Comparison of ENCODE assay signal across 6 mouse cellular contexts in the genomic region with DNA sequence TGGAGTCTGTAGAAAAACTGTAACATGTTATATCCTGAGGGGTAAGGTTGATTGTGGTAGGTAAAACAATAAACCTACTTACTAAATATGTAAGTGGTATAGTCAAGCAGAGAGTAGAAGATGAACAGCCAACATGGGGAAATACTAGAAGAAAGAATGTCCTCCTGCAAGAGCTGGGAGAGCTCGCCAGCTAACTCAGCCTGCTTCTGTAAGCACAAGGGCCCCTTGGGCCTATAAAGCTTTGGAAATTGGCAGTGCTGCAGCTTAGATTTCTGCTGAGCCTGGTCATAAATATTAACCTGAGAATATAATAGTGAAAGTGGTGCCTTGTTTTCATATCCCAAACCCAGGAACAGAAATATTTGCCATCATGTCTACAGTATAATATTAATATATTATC.
DNase-seq lines count a peak whose midpoint lies in the region; ATAC-seq and TF ChIP-seq lines count a peak whose summit lies in the region.
"Not testable (repeated sequence)": the region's sequence is repeated elsewhere in the genome, so short reads cannot be mapped to it uniquely, and the experiment has no call there.

No protein-coding gene starts in this region.

- TF ChIP-seq POLR2A in limb, embryonic 14.5 days (IDR thresholded peaks at IDR 0.05; ENCODE audit: borderline replicate concordance, extremely low read depth, insufficient read depth, insufficient read length) = not testable (repeated sequence)

- peak overlapping the region; percentile 17; the same call in 1 of the 2 replicates for H3K27ac ChIP-seq in limb, embryonic 12.5 days
- not testable (repeated sequence) for H3K27ac ChIP-seq in limb, embryonic 14.5 days (replicated peaks; ENCODE audit: low read depth, low read length)

- not testable (repeated sequence) for H3K9ac ChIP-seq in limb, embryonic 12.5 days (replicated peaks); limb, embryonic 14.5 days (ENCODE audit: low read depth, low read length, severe bottlenecking)

- not testable (repeated sequence) for H3K4me2 ChIP-seq in limb, embryonic 12.5 days; limb, embryonic 14.5 days (replicated peaks; ENCODE audit: low read depth, low read length, severe bottlenecking)

- peaks cover 16% of the 10 kb centered on the region for H3K4me1 ChIP-seq in limb, embryonic 12.5 days (replicated peaks)
- H3K4me1 ChIP-seq in limb, embryonic 14.5 days (ENCODE audit: control insufficient read depth, insufficient read depth, low read length) = peaks cover 13% of the 10 kb centered on the region

- H3K27me3 ChIP-seq in limb, embryonic 12.5 days; limb, embryonic 14.5 days (ENCODE audit: control insufficient read depth, insufficient read depth, low read length): not testable (repeated sequence)

- DNase-seq in adrenal gland, postnatal 14 days = peak; percentile 48
- DNase-seq in gastrocnemius, adult 18-20 months (ENCODE audit: low spot score) = peak; percentile 44
- peak; percentile 21 for DNase-seq in gastrocnemius, postnatal 14 days
- peak; percentile 87 for DNase-seq in limb, embryonic 14.5 days (ENCODE audit: low spot score)
- DNase-seq in skeletal muscle tissue, adult 2 months (ENCODE audit: low read depth, low spot score) = peak; percentile 17

- H3K9me3 ChIP-seq in limb, embryonic 12.5 days; limb, embryonic 14.5 days (ENCODE audit: control insufficient read depth, low read length): not testable (repeated sequence)

- 25% methylated on average over 1 of the region's 1 CpGs for WGBS in limb, embryonic 12.5 days
- WGBS in limb, embryonic 14.5 days = 9% methylated on average over 1 of the region's 1 CpGs

- H3K4me3 ChIP-seq in limb, embryonic 12.5 days (replicated peaks); limb, embryonic 14.5 days (replicated peaks; ENCODE audit: low read length): not testable (repeated sequence)

- ATAC-seq in limb, embryonic 12.5 days (ENCODE audit: insufficient number of reproducible peaks, insufficient read depth, low FRiP score, low TSS enrichment, low read depth) = not testable (repeated sequence)
- ATAC-seq in limb, embryonic 14.5 days (ENCODE audit: low FRiP score, low read depth) = peak; percentile 47; the same call in 1 of the 2 replicates

- intact Hi-C loops in gastrocnemius, postnatal 14 days (cut with DNase I; ENCODE audit: low total_unique reads) = not testable (repeated sequence)

- not testable (repeated sequence) for H3K36me3 ChIP-seq in limb, embryonic 12.5 days; limb, embryonic 14.5 days (ENCODE audit: control insufficient read depth, insufficient read depth, low read length)

Comparison
In these comparisons a context has a peak if more than half of its experiments do, and no peak if none do; other contexts are left out.
1. DNase-seq: peak in every context shown above with its lines; median percentile 87 in limb, embryonic 14.5 days; 48 in adrenal gland, postnatal 14 days; 44 in gastrocnemius, adult 18-20 months; 21 in gastrocnemius, postnatal 14 days; 17 in skeletal muscle tissue, adult 2 months.